Mouse (Mus musculus) megakaryocyte, embryonic 14.5 days (primary cell): ENCODE results near the gene Mgat5b.

Experiments used
- FLI1 ChIP-seq: IDR thresholded peaks from 2 replicates; pipeline ENCODE4 v1.6.1; 2012; ENCODE audit warnings: low read length, inconsistent platforms, mixed read lengths
- GATA1 ChIP-seq: IDR thresholded peaks from 3 replicates; pipeline ENCODE4 v1.6.1; 2012; ENCODE audit warnings: mixed read lengths, low read length, inconsistent platforms, borderline replicate concordance

DNA sequence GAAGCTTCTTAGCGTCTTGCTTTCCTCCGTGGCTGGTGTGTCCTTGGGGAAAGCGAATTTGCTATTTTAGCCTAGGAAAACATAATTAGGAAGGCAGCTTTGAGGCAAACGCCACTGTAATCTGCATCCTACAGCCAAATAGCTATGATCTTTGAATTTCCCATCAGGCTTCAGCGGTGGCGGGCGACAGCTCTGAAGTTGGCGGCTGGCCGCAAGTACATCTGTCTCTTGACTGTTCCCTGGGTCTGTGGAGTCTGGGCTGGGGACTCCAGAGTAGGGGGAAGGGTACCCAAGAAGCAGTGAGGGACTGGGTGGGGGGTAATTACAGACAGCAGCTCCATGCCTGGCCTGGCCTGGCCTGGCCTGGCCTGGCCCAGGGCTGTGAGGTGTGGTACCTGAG is 17.3 kb downstream of the Mgat5b start:
- TF ChIP-seq GATA1 (no peak), FLI1 (no peak)
